Mouse (Mus musculus): ENCODE data around the gene Adig.

Gene Adig

GRCm38 (mm10) chr2:158501836-158502812, at the start of gene Adig:
Gene Adig (plus strand): TSS chr2:158502612.
- DNase-seq, result no peak

- DNase-seq, result no peak
Observed at GRCm38 (mm10) chr2:158456451-158456850, 46.0 kb upstream of the Adig start.

GRCm38 (mm10) chr2:158457610-158458009, 44.8 kb upstream of the Adig start:
- DNase-seq, result no peak

GRCm38 (mm10) chr2:158462450-158462849, 40.0 kb upstream of the Adig start:
- DNase-seq, result no peak

- DNase-seq, result no peak
Observed at GRCm38 (mm10) chr2:158474159-158474558, 28.3 kb upstream of the Adig start.

- no peak for DNase-seq
Observed at GRCm38 (mm10) chr2:158477640-158478039, 24.8 kb upstream of the Adig start.

- DNase-seq, result no peak
Observed at GRCm38 (mm10) chr2:158498457-158498856, 4.0 kb upstream of the Adig start.

GRCm38 (mm10) chr2:158503226-158503625, 814 bp downstream of the Adig start:
- no peak for DNase-seq

GRCm38 (mm10) chr2:158503671-158504070, 1.3 kb downstream of the Adig start:
- DNase-seq, result no peak

- DNase-seq, result no peak
Observed at GRCm38 (mm10) chr2:158506475-158506874, 4.1 kb downstream of the Adig start.

GRCm38 (mm10) chr2:158507046-158507445, 4.6 kb downstream of the Adig start:
- DNase-seq, result no peak

- peak; percentile 81 to 87 for DNase-seq
Observed at GRCm38 (mm10) chr2:158510665-158511064, 8.3 kb downstream of the Adig start.

GRCm38 (mm10) chr2:158512528-158512927, 10.1 kb downstream of the Adig start, which contains the start of gene Arhgap40:
Gene Arhgap40 (plus strand): TSS chr2:158512796.
- DNase-seq, result peak in 1 of 2 experiments; percentile 44

- peak; percentile 40 to 55 for DNase-seq
Observed at GRCm38 (mm10) chr2:158513821-158514336, 11.5 kb downstream of the Adig start.

GRCm38 (mm10) chr2:158518583-158518982, 16.2 kb downstream of the Adig start:
- no peak for DNase-seq

GRCm38 (mm10) chr2:158519071-158519470, 16.7 kb downstream of the Adig start:
- peak; percentile 67 to 75 for DNase-seq

GRCm38 (mm10) chr2:158519800-158520199, 17.4 kb downstream of the Adig start:
- no peak for DNase-seq

GRCm38 (mm10) chr2:158523060-158523459, 20.6 kb downstream of the Adig start:
- DNase-seq, result peak; percentile 86 to 90

GRCm38 (mm10) chr2:158524129-158524860, 21.9 kb downstream of the Adig start:
- no peak for DNase-seq

GRCm38 (mm10) chr2:158534090-158534489, 31.7 kb downstream of the Adig start:
- peak; percentile 41 to 45 for DNase-seq

GRCm38 (mm10) chr2:158534559-158534958, 32.1 kb downstream of the Adig start:
- no peak for DNase-seq

GRCm38 (mm10) chr2:158539433-158540305, 37.3 kb downstream of the Adig start:
- DNase-seq, result no peak
